Mouse (Mus musculus): ENCODE results near the gene Ret. TPM values are rescaled to one million over a fixed set of nuclear protein-coding genes. Genes with fewer than 3 reads are reported as not detected.

Gene Ret
- polyA plus RNA-seq (2012; rRNA removed) = 2.6 and 5.1 TPM in 2 replicates

DNA sequence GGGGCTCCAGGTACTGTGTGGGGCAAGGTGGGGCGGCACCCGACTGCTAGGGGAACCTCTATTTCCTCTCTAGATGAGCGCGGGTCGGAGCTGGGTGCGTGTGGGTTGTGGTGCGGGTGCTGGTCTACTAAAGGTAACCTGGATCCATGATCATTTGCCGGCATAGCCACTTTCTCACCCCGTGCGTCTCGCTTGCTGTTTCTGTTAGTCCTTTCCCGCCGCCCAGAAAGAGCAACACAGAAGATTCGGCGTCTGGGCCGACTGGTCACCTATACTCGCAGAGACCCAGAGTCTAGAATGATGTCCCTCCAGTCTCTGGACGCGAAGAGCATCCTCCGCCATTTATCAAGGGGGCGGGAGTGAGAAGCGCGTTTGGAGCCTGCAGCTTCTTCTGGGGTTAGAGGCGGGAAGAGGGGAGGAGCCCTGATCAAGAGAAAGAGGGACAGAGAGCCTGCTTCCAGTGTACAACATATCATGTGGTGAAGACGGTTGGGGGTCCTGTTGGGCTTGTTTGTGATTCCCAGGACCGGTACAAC lies at the start of gene Ret:
TSS of gene Ret (minus strand) at position 279 of the 536 bp plus-strand sequence.

DNA sequence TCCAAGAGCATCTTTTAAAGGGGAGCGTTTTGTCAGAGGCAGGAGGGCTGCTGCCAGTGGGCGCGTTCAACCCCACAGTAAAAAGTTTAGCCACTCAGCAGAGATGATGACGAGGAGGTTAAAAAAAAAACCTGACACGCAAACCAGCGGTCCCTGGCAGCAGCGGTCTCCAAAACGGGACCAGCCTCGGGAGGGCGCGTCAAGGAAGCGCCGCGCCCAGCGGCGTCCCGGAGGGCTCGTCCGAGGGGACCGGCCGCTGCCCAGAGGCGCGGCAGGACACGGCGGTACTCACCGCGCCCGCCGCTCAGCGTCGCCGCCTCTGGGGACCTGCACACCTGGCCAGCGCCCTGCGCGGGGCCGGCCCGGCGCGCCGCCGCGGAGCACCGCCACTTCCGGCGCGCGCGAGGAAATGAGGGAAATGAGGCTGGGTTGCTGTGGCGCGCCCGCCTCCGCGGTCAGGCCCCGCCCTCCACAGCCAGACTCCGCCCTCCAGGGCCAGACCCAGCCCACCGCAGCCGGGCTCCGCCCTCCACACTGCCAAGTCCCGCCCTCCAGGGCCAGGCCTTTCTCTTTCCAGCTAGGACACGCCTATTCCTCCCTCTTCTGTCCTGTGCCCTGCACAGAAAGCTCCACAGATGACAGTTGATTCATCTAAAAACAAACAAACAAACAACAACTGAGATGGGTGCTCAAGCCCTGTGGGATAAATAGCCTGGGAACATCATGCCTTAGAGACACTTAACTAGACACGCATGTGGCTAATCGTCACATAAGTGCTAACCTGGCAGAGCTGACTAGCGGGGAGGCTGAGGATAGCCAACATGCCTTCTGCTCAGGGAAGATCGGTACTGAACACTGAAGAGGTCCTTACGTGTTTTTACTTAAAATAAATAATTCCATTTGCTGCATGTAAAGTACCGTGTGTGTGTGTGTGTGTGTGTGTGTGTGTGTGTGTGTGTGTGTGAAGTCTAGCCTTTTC lies 58.5 kb downstream of the Ret start, which contains the start of gene Csgalnact2:
TSS of gene Csgalnact2 (minus strand) at position 410 of the 979 bp plus-strand sequence.

Other genes with a start within 250 kb of the Ret start
- gene Rasgef1a, start 186.3 kb downstream of the Ret start, polyA plus RNA-seq (2012; rRNA removed) = 0.31 and 0.35 TPM in 2 replicates
- 5.3 and 7.4 TPM in 2 replicates for gene Csgalnact2, start 58.6 kb downstream of the Ret start, polyA plus RNA-seq (2012; rRNA removed)
- 31.9 and 55.0 TPM in 2 replicates for gene Bms1, start 221.8 kb upstream of the Ret start, polyA plus RNA-seq (2012; rRNA removed)

Measured in central nervous system, embryonic 11.5 days (tissue).